Mouse (Mus musculus) CD8-positive naive resting alpha-beta T cell, adult 2 months (primary cell): ENCODE measurements around the gene Usp12.

Source experiments
- DNase-seq, 2 experiments: peaks; one replicate each; pipeline ENCODE4 v3.0.0; 2022; ENCODE audit warnings: low read depth in 2 of 2, low spot score in 2 of 2

Gene Usp12

GRCm38 (mm10) chr5:146806004-146806430, 11.2 kb upstream of the Usp12 start:
- no peak for DNase-seq

DNA sequence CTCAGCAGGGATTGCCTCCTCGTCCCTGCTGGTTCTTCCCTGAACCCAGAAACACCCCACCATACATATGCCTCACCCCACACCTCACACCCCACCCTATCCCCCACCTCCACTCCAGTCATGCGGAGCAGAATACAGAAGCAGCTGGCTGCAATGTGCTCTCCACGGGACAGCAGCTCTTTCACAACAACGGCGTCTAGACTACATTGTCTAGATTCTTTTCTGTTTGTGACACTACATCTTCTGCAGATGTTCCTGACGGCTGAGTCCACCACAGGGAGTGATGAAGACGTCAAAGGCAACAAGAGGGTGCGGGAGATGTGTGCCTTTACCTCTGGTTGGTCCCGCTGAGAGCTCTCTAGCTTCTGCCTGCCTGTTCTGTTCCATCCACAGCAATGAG, 3.2 kb upstream of the Usp12 start:
- DNase-seq, result no peak

DNA sequence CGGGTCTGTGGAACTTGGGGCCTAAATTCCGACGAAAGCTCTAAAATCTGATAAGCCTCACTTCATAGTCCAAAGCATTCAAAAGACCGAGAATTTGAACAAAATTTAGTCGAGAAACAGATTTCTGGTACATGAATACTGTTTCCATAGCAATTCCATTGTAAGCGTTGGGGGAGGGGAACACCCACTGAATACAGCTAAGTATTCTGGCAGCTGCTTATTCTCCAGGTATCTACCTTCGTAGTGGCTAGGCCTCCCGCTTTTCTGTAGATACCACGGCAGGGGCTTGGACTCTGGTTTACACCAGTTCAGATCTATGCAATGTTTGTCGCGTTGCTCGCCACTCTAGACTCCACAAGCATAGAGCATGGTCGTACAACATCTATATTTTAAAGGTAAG, 922 bp upstream of the Usp12 start:
- no peak for DNase-seq

GRCm38 (mm10) chr5:146794084-146794852, 538 bp downstream of the Usp12 start:
- peak in 1 of 2 experiments; percentile 27 for DNase-seq

GRCm38 (mm10) chr5:146793630-146794083, 1.1 kb downstream of the Usp12 start:
- no peak for DNase-seq

DNA sequence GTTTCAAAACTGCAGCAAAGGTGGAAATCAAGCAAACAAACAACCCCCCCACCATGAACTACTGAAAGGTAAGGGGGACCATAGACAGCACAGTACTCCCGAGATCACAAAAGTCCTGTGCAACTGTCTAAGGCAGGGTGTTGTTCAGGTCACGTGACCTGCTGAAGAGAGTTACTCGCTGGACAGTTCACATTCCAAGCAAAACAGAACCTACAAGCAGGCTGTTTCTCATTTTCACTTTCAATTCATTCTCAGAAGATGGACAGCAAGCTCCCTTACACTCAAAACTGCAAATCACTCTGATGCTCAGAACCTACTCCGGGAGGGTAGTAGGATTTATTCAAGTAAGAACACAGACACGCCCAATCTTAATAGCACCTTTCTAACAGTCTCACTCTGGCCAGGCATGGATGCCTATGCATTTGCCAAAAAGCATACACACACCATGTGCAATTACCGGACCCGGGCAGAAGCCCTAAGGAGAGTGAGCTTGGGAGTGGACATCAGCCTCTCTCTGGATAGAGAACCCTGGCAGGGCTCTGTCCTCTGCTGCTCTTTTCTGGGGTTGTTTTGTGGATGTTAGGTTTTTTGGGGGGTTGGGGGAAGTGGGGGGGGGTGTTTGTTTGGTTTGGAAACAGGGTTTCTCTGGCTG, 2.5 kb downstream of the Usp12 start:
- no peak for DNase-seq

DNA sequence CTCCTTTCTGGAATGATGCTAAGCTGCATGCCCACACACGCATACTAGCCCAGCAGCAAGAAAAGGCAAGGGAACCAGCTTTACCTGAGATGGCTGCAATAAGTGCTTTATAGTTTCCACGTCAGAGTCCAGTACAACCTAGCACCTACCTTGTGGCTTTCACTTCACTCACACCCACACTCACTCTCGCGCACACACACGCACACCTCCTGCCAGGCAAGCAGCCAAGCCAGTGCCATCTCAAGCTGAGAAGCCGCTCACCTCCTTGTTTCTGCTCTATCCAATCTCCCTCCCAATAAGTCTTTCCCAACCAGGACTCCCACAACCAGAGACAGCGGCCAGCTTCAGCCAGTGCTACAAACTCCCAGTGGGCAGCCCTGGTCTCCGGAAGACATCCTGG, 3.9 kb downstream of the Usp12 start:
- DNase-seq, result no peak

DNA sequence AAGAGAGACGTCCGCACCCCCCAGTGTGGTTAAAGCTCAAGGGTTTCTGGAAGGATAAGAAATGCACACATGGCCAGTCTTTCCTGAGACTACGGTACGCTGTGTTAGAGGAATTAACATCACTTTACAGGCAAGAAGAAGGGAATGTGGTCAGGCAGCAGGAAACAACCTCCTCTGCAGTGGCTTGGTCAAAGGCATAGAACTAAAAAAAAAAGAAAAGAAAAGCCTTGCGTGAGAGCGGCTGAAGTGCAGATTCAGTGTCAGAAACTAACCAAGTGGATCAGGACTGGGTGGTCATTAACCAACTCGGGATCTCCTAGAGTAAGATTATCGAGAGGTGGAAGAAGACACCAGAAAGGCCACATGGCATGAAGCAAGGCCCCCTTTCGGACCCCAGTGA, 5.4 kb downstream of the Usp12 start:
- no peak for DNase-seq

GRCm38 (mm10) chr5:146786123-146786522, 8.7 kb downstream of the Usp12 start:
- DNase-seq, result no peak

DNA sequence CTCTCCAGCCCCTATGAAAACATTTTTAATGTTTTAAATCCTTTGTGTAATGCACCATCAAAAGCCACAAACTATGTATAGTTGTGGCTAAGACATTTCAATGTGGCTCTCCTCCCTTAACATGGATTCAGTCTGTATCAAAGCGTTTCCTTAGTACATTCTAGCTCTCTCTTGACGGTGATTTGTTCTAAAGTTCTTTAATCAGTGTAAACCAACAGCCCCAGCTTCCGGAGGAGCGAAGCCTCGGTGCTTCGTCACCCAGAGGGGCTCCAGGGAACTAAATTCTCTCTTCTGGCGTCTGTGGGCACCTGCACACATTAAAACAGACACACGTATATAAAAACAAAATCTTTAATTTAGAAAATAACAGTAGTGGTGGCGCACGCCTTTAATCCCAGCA, 10.9 kb downstream of the Usp12 start:
- peak; percentile 61 to 62 for DNase-seq

DNA sequence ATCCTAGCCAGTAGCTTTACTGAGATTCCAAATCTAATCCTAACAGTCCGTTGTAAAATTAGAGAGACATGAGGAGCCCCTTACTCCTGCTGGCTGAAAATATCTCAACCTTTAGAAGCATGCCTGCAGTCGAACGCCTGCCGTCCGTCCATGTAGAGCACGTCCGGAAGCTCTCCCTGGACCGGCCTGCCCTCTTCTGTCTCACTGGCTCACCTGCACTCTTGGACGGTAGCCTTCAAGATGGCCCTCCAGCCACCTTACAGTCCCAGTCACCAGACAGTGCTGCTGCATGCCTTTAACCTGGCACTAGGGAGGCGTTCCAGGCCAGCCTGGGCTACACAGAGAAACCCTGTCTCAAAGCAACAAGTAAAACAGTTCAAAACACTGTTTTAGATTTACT, 11.5 kb downstream of the Usp12 start:
- no peak for DNase-seq

DNA sequence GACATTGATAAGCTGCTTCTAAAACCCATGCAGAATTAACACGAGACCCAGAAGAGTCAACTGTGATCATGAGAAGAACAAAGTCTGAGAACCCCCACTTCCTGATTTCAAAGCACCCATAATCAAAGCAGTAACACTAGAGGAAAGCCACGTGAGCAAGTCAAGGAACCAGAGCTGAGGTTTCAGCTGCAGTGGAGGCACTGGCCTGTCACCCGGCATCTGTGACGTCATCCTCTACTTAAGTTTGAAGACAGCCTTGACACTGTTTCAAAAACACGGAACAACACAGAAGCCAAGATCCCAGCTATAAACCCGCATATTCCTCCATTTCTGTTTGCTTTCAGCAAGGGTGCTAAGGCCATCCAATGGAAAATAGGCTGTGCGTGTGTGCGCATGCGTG, 13.1 kb downstream of the Usp12 start:
- peak; percentile 71 to 84 for DNase-seq

DNA sequence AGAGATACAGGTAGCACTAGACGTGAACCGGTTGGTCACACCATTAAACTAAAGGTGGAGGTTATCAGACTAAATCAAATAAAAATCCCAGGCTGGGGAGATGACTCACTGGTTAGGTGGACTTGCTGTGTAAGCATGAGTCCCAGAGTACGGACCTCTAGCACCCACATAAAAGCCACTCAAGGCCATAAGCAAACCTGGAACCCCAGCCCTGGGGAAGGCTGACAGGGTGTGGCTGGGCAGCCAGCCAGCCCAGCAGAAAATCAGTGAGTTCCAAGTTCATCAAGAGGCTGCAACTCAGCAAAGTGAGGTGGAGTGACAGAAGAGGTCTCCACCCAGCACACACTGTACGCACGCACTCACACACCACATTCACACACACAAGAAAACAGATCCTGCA, 14.9 kb downstream of the Usp12 start:
- DNase-seq, result no peak

GRCm38 (mm10) chr5:146776988-146777639, 17.7 kb downstream of the Usp12 start:
- DNase-seq, result no peak

GRCm38 (mm10) chr5:146771982-146772381, 22.8 kb downstream of the Usp12 start:
- no peak for DNase-seq

GRCm38 (mm10) chr5:146770002-146770848, 24.6 kb downstream of the Usp12 start:
- DNase-seq, result no peak

DNA sequence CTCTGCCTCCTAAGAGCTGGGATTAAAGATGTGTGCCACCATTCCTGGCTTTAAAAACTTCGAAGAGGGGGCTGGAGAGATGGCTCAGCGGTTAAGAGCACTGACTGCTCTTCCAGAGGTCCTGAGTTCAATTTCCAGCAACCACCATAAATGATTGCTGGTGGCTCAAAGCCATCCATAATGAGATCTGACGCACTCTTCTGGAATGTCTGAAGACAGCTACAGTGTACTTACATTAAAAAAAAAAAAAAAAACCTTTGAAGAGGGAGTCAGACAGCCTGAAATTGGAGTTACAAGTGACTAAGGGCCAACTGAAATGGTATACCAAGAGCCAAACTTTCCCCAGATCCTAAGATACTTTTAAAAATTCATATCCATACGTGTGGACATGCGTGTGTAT, 29.0 kb downstream of the Usp12 start:
- no peak for DNase-seq

- no peak for DNase-seq
These were observed 35.6 kb downstream of the Usp12 start for GRCm38 (mm10) chr5:146759159-146759558.

DNA sequence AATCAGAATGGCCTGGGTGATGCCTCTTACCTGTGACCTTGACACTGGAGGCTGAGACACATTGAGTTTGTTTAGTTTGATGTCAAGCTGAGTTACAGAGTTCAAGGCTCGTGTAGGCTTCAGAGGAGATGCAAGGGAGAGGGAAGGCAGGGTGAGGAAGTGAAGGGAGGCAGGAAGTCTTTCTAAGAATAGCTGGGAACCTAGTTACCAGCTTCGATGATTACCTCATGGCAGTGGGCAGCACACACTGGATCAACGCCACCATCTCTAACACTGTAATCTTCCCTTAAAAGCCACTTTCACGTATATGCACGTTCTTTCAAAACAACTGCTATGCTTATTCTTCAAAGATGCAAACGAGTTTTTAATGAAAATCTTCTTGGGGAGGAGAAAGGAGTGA, 36.9 kb downstream of the Usp12 start:
- DNase-seq, result no peak

DNA sequence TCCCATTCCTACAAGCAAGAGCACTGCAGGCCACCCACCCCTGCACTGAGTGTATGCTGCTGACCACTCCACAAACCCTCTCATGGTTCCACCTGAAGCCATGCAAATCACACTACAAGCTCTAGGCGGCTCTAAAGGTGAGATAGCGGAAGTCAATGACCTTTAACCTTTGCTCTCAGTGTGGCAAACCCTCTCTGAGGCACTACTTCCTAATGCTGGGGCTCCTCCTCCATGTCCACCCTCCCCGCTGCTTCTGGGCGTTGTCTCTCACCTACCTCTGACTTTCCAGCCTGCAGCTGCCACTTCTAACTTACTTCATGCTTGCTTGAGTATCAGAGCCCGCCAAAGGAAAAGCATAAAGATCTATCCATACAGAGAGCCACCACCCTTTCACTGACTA, 37.5 kb downstream of the Usp12 start:
- no peak for DNase-seq

GRCm38 (mm10) chr5:146753181-146753580, 41.6 kb downstream of the Usp12 start:
- no peak for DNase-seq
